Mouse (Mus musculus): ENCODE measurements around the gene Otp. TPM values are rescaled to one million over a fixed set of nuclear protein-coding genes. Genes with fewer than 3 reads are reported as not detected.

The Otp gene
- total RNA-seq, 2 experiments from 2014 or later: 0.17 to 0.20 TPM

DNA sequence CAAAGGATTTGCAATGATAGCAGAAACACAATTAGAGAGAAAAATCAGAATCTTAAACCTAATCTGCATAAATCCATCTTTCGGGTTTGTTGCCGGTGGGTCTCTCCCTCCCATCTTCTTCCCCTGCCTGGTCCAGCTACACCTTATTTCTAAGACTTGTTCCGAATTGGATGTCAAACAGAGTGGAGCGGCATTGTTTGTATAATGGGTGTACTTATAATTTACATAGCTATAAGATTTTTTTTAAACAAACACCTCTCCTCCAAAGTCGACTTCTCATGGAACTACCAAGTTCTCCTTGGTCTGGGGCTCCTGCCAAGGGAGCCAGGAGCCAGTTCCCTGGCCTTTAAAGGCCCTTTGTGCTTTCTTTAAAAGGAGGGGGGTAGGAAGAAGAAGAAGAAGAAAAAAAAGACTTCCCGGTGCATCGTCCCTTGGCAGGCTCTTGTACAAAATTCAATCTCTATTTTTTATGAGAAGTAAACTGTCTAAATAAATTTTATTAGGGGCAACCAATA is 3.5 kb upstream of the Otp start:
- intact Hi-C loops (cut with DNase I): loop anchor here (1.0 kb wide), 1 partner anchor 163 kb away; no protein-coding TSS in a partner anchor

GRCm38 (mm10) chr13:94872439-94872838 is 3.0 kb upstream of the Otp start:
- intact Hi-C loops (cut with DNase I): no loop called here
- no peak for DNase-seq (ENCODE audit: extremely low spot score in 1 of 2, low spot score in 2 of 2)

More for the DNA sequence above, 3.5 kb upstream of the Otp start:
- DNase-seq (ENCODE audit: extremely low spot score in 1 of 2, low spot score in 2 of 2): no peak

DNA sequence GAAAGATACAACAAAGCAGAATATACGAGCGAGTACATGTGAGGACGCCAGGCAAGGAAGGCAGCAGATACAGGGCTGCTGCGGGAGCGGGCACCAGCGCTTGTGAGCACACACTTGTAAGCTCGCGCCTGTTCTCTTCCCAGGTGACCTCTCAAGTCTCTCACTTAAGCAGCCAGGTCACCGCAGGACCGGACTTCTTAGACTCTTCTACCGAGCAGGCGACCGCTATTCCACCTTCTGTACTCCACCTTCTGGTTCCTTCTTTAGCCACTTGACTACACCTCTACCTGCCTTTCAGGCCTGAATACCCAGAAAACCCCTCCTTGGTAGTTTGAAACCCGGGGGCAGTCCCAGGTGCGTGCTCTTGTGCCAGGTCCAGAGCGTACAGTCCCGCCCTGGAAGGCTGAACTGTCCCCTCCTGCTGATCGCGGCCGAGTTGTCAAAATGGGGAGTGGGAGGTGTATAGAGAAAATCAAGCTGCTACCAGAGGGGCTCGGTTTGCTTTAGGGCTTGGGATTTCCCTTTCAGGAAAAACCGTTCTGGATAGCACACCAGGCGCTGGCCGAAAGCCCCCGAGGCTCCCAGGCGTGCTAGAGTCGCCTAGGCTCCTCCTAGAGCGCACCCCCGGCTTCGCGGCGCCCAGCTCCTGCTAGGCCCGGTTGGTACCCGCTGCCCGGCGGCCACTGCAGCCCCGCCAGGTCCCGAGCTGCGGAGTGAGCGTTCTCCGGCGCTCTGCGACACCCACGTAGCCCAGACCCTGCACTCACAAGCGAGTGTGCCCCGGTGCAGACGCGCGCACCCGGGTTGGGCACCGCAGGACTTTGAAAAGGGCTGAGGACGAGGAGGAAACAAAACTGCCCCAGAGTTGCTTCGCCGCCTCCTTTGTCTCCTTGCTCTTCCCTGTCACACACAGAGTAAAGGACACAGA is 2.0 kb upstream of the Otp start:
- intact Hi-C loops (cut with DNase I): no loop called here
- no peak for DNase-seq (ENCODE audit: extremely low spot score in 1 of 2, low spot score in 2 of 2)

- intact Hi-C loops (cut with DNase I): no loop called here
These were observed 1.4 kb upstream of the Otp start for GRCm38 (mm10) chr13:94874039-94874425.

DNA sequence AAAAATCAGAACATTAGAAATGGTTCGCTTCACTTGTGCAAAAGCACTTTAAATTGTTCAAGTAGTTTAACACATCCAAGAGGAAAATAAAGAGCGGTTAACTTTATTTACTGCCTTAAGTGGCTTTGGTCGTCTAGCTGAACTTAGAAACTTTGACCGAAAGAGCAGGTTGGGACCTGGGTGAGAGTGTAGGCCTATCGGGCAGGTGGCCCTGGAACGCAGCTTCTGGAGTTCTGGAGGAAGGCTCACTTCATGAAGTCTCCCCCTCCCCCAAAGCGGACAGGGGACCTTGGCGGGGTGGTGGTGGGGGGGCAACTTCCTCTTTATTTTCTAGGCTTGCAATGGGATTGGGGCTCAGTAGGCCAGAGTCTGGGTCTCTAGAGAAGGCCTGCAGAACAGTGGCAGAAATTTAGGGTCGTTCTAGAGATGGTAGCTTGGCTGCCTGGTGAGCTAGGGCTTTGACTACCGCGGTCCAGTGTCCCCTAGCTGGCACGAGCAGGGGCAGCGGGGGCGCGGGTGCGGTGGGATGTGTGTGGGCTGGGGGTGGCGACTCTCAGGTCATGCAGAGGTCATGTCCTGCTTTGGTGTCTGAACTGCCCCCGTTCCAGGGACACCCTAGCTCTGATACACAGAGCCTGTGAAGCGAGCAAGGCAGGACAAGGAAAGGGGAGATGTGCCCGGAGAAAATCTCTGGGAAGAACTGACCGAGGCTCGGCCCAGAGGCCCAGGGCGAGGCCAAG is 576 bp upstream of the Otp start:
- no peak for DNase-seq (ENCODE audit: extremely low spot score in 1 of 2, low spot score in 2 of 2)

More at GRCm38 (mm10) chr13:94874039-94874425, 1.4 kb upstream of the Otp start:
- no peak for DNase-seq (ENCODE audit: extremely low spot score in 1 of 2, low spot score in 2 of 2)

GRCm38 (mm10) chr13:94876286-94877210 is 1.1 kb downstream of the Otp start:
- intact Hi-C loops (cut with DNase I): no loop called here
- no peak for DNase-seq (ENCODE audit: extremely low spot score in 1 of 2, low spot score in 2 of 2)

More for the DNA sequence above, 576 bp upstream of the Otp start:
- intact Hi-C loops (cut with DNase I): no loop called here

DNA sequence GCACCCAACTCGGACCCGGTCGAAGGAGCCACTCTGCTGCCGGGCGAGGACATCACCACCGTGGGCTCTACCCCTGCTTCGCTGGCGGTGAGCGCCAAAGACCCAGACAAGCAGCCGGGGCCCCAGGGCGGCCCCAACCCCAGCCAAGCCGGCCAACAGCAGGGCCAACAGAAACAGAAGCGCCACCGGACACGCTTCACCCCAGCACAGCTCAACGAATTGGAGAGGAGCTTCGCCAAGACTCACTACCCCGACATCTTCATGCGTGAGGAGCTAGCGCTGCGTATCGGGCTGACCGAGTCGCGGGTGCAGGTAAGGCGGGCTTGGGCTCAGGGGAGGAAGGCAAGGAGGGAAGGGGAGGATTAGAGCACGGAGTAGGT is 1.8 kb downstream of the Otp start:
- intact Hi-C loops (cut with DNase I): no loop called here

DNA sequence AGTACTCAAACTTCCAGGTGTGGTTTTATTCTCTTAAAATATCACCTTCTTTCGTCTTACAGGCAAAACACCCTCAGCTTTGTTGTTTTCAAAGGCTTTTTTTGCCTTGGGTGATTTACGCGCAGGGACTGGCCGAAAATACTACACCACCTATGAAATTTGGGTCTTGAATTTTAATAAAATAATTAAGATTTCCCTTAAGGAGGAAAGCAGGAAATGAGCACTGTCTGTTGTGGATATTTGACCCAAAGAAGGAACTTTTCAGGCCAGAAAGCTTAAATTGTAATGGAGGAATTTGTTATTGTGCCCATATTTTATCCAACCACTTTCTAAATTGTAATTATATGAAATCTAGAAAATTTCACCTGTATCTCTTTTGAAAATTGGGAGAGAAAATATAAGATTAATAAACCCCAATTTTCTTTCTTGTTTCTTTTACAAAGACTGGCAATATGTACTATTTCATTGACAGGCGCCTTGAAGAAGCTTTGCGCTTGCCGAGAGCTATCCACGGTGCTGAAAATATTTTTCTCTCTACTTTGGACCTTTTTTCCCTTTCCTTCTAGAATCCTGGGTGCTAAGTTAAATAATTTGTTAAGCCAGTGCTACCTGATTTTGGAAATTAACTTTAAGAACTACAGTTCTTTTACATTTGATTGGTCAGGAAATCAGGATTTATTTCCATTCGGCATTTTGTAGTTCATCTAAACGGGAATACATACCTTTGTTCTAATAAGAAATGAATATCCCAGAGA is 2.8 kb downstream of the Otp start:
- DNase-seq (ENCODE audit: extremely low spot score in 1 of 2, low spot score in 2 of 2): no peak
- intact Hi-C loops (cut with DNase I): no loop called here

More for the DNA sequence above, 1.8 kb downstream of the Otp start:
- DNase-seq (ENCODE audit: extremely low spot score in 1 of 2, low spot score in 2 of 2): no peak

DNA sequence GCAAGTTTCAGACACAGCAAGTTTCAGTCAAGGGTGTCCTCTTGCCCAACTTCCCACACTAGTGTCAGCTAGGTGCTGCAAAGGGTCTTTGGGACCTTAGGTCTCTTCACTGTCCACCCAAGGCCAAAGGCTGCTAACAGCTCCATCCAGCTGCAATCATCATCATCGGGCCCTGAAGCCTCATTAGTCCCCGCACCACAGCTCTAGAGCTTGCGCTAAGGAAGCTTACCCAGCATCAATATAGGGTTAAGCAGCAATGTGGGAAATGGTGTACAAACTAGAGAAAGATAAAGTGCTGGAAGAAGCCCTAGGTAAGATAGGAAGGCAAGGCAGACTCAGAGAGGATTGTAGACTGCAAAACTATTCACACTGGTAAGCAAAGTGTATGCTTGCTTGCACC is 5.8 kb downstream of the Otp start:
- no peak for DNase-seq (ENCODE audit: extremely low spot score in 1 of 2, low spot score in 2 of 2)
- intact Hi-C loops (cut with DNase I): no loop called here

DNA sequence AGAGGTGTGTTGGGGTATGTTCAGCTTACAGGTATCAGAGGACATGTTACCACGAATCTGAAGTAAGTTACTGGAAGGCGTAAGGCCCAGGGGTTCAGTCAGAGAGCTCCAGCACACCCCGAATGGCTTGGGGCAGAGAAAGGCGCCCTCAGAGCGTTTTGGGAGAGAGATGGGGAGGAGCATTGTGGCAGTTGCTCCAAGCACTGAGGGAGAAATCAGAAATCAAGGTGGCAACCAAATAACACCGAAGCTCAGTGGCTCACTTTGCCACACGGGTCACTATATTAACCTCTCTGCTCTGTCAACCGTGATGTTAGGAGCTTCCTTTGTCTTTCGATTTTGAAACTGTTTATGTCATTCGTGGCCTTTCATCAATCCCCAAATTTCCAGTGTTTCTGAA is 6.8 kb downstream of the Otp start:
- intact Hi-C loops (cut with DNase I): no loop called here
- no peak for DNase-seq (ENCODE audit: extremely low spot score in 1 of 2, low spot score in 2 of 2)

GRCm38 (mm10) chr13:94882711-94883145 is 7.3 kb downstream of the Otp start:
- DNase-seq (ENCODE audit: extremely low spot score in 1 of 2, low spot score in 2 of 2): no peak
- intact Hi-C loops (cut with DNase I): no loop called here

GRCm38 (mm10) chr13:94883163-94883965 is 8.0 kb downstream of the Otp start:
- DNase-seq (ENCODE audit: extremely low spot score in 1 of 2, low spot score in 2 of 2): peak in 1 of 2 experiments; percentile 47
- intact Hi-C loops (cut with DNase I): no loop called here

GRCm38 (mm10) chr13:94883966-94884960 is 8.9 kb downstream of the Otp start:
- intact Hi-C loops (cut with DNase I): no loop called here
- DNase-seq (ENCODE audit: extremely low spot score in 1 of 2, low spot score in 2 of 2): no peak

GRCm38 (mm10) chr13:94885291-94886235 is 10.2 kb downstream of the Otp start:
- peak in 1 of 2 experiments; percentile 39 for DNase-seq (ENCODE audit: extremely low spot score in 1 of 2, low spot score in 2 of 2)
- intact Hi-C loops (cut with DNase I): no loop called here

DNA sequence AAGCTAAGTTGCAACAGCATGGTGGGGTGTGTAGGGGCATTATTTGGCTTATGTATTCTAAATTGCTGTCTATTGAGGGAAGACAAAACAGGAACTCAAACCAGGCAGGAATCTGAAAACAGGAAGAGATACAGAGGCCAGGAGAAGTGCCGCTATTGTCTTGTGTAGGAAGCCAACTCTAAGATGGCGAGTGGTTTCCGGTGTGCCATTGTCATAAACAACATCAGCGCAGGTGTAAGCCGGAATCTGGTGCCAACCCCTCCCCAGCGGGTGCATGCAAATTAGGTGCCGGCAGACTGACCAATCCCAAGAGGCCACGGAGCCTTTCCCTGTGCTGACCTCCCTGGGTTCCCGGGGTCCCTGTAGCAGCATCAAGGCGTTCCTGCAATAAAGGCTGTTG is 32.4 kb downstream of the Otp start:
- intact Hi-C loops (cut with DNase I): no loop called here
- no peak for DNase-seq (ENCODE audit: extremely low spot score in 1 of 2, low spot score in 2 of 2)
